Mouse (Mus musculus) forebrain, postnatal 0 days (tissue): Measurements from ENCODE around the gene Ccni. TPM values are rescaled to one million over a fixed set of nuclear protein-coding genes. Genes with fewer than 3 reads are reported as not detected.

Experiments
- ATAC-seq: fragments of 200-750 bp; cut with Nextera tagmentation; 2 replicates; pipeline ENCODE4 v1.8.0; 2017; ENCODE audit warnings: mild to moderate bottlenecking, moderate library complexity
- DNase-seq: peaks from one replicate; pipeline ENCODE4 v3.0.0-alpha.2; 2015
- H3K27ac ChIP-seq: fragments of 300-500 bp; sonication (generic); 2 replicates; pipeline ENCODE4 v1.5.1; 2014; ENCODE audit warnings: low read depth, mild to moderate bottlenecking, antibody characterized with exemption, low read length, moderate library complexity, mixed read lengths
- H3K27me3 ChIP-seq: fragments of 300-500 bp; sonication (generic); 2 replicates; pipeline ENCODE4 v1.6.1; 2014; ENCODE audit warnings: mild to moderate bottlenecking, low read length, mixed read lengths; ENCODE audit not compliant: insufficient read depth
- H3K36me3 ChIP-seq: fragments of 300-500 bp; sonication (generic); 2 replicates; pipeline ENCODE4 v1.6.1; 2014; ENCODE audit warnings: mild to moderate bottlenecking, moderate library complexity; ENCODE audit not compliant: insufficient read depth
- H3K4me1 ChIP-seq: fragments of 300-500 bp; sonication (generic); 2 replicates; pipeline ENCODE4 v1.6.1; 2014; ENCODE audit warnings: antibody characterized with exemption; ENCODE audit not compliant: insufficient read depth
- H3K4me2 ChIP-seq: fragments of 300-500 bp; sonication (generic); 2 replicates; pipeline ENCODE4 v1.6.1; 2014; ENCODE audit warnings: low read depth, mild to moderate bottlenecking, moderate library complexity
- H3K4me3 ChIP-seq: fragments of 300-500 bp; sonication (generic); 2 replicates; pipeline ENCODE4 v1.5.1; 2014; ENCODE audit warnings: low read depth, low read length, mixed read lengths
- H3K9ac ChIP-seq: fragments of 300-500 bp; sonication (generic); 2 replicates; pipeline ENCODE4 v1.6.1; 2014; ENCODE audit warnings: mild to moderate bottlenecking
- H3K9me3 ChIP-seq: fragments of 300-500 bp; sonication (generic); 2 replicates; pipeline ENCODE4 v1.6.1; 2016; ENCODE audit warnings: low read length
- CTCF ChIP-seq: sonication (generic); IDR thresholded peaks from 2 replicates; pipeline ENCODE4 v1.5.1; 2016; ENCODE audit warnings: antibody characterized with exemption, control low read depth, low read depth
- whole genome bisulfite sequencing: fragments of 180-500 bp; shearing (Covaris S2); extraction: QIAGEN DNeasy Blood & Tissue Kit; methylation state at CpG from one replicate; pipeline ENCODE4 v1.1.7; 2014; 5-methylcytosine and 5-hydroxymethylcytosine counted together
- polyA plus RNA-seq: library from polyadenylated mRNA; unstranded; fragments of >200 nt; fragmentation: Nextera tagmentation; extraction: Ambion mirVana; gene quantifications from 2 replicates; pipeline ENCODE4 v1.2.1, GENCODE M21; 2015
- total RNA-seq: library from RNA; depleted of rRNA; stranded (reverse); fragments of >200 nt; gene quantifications from 2 replicates; pipeline ENCODE4 v1.2.3, GENCODE M21; 2014

The Ccni gene
- total and polyA plus RNA-seq, 2 experiments from 2014 or later: 133 to 284 TPM

GRCm38 (mm10) chr5:93205371-93206108 lies 755 bp downstream of the Ccni start:
- Histone ChIP-seq H3K27ac (peak overlapping the region; percentile 91), H3K27me3 (no peaks in the 10 kb centered on the region), H3K9me3 (no peaks in the 10 kb centered on the region), H3K4me1 (peaks cover 14% of the 10 kb centered on the region; the same call in 1 of the 2 replicates), H3K4me2 (peak overlapping the region; percentile 68), H3K4me3 (peak overlapping the region; percentile 86), H3K36me3 (peaks cover 7% of the 10 kb centered on the region), H3K9ac (peak overlapping the region; percentile 85)
- peak; percentile 42 for ATAC-seq
- TF ChIP-seq CTCF: no peak
- DNase-seq: peak; percentile 54
- WGBS: 2% methylated on average over 43 of the region's 63 CpGs

GRCm38 (mm10) chr5:93201181-93201580 lies 5.1 kb downstream of the Ccni start:
- H3K4me3 ChIP-seq: no peak overlapping the region
- no peak for TF ChIP-seq CTCF
- no peak overlapping the region for H3K4me2 ChIP-seq
- H3K27ac ChIP-seq: no peak overlapping the region
- H3K4me1 ChIP-seq: peaks cover 9% of the 10 kb centered on the region; the same call in 1 of the 2 replicates
- H3K9ac ChIP-seq: no peak overlapping the region
- H3K9me3 ChIP-seq: no peaks in the 10 kb centered on the region
- 98% methylated on average over 1 of the region's 1 CpGs for WGBS
- H3K36me3 ChIP-seq: peaks cover 22% of the 10 kb centered on the region
- DNase-seq (no peak), ATAC-seq (no peak)
- no peaks in the 10 kb centered on the region for H3K27me3 ChIP-seq

DNA sequence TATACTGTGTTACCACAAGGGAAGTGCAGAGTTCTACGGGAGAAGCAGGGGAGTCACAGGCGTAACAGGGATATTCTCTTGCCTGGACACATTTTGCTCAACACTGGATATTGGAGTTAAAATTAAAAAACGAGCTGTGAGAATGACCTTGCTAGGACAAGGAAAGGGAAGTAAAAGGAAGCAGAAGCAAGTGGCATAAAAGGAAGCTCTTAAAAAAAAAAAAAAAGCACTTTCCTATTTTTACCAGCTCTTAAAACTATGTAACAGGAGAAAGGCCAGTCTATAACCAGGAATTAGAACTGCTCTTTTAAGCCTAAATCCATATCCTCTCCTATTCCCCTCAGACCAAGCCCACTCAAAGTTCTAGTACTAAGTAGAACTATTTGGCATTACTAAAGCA lies 8.1 kb downstream of the Ccni start:
- Histone ChIP-seq H3K36me3 (peaks cover 22% of the 10 kb centered on the region), H3K4me3 (no peak overlapping the region), H3K27me3 (no peaks in the 10 kb centered on the region), H3K27ac (no peak overlapping the region), H3K9me3 (no peaks in the 10 kb centered on the region), H3K4me1 (0 out of 2 replicates have a peak, but pooled peaks cover under 1% of the 10 kb centered on the region), H3K4me2 (no peak overlapping the region), H3K9ac (no peak overlapping the region)
- no peak for TF ChIP-seq CTCF
- no peak for DNase-seq
- 91% methylated on average over 3 of the region's 3 CpGs for WGBS
- ATAC-seq: no peak

- ATAC-seq (no peak), DNase-seq (no peak)
- Histone ChIP-seq H3K4me1 (no peaks in the 10 kb centered on the region), H3K4me2 (no peak overlapping the region), H3K36me3 (peaks cover 29% of the 10 kb centered on the region), H3K4me3 (no peak overlapping the region), H3K27ac (no peak overlapping the region), H3K9ac (no peak overlapping the region), H3K27me3 (no peaks in the 10 kb centered on the region), H3K9me3 (no peaks in the 10 kb centered on the region)
- TF ChIP-seq CTCF: no peak
- 94% methylated on average over 5 of the region's 5 CpGs for WGBS
These were observed 15.9 kb downstream of the Ccni start for GRCm38 (mm10) chr5:93190428-93190827.

DNA sequence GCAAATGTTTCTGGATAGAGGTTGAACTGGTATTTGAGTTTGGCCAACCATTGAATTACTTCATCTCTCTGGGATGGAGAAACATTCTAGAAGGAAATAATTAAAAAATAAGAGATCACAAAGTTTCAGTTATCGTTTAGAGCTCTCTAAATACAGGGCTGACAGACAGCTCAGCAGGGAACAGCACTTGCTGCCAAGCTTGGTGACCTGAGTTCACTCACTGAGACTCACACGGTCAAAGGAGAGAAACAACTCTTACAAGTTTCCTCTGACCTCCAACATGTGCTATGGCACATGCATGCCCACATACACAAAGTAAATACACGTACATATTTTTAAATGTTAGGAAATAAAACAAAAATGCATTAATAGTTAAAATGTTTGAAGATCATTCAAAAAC lies 16.7 kb downstream of the Ccni start:
- Histone ChIP-seq H3K27me3 (no peaks in the 10 kb centered on the region), H3K4me1 (no peaks in the 10 kb centered on the region), H3K4me3 (no peak overlapping the region), H3K36me3 (peaks cover 33% of the 10 kb centered on the region), H3K9me3 (no peaks in the 10 kb centered on the region), H3K4me2 (no peak overlapping the region), H3K9ac (no peak overlapping the region), H3K27ac (no peak overlapping the region)
- DNase-seq (no peak), ATAC-seq (no peak)
- WGBS: 51% methylated on average over 3 of the region's 3 CpGs
- no peak for TF ChIP-seq CTCF

GRCm38 (mm10) chr5:93184548-93184947 lies 21.7 kb downstream of the Ccni start:
- H3K4me2 ChIP-seq: no peak overlapping the region
- H3K27me3 ChIP-seq: no peaks in the 10 kb centered on the region
- H3K27ac ChIP-seq: no peak overlapping the region
- WGBS: 88% methylated on average over 6 of the region's 6 CpGs
- H3K4me3 ChIP-seq: no peak overlapping the region
- H3K4me1 ChIP-seq: no peaks in the 10 kb centered on the region
- H3K9me3 ChIP-seq: no peaks in the 10 kb centered on the region
- H3K9ac ChIP-seq: no peak overlapping the region
- peaks cover 53% of the 10 kb centered on the region for H3K36me3 ChIP-seq
- ATAC-seq (no peak), DNase-seq (no peak)
- no peak for TF ChIP-seq CTCF

GRCm38 (mm10) chr5:93183311-93183710 lies 23.0 kb downstream of the Ccni start:
- no peak for DNase-seq
- no peaks in the 10 kb centered on the region for H3K4me1 ChIP-seq
- no peak overlapping the region for H3K9ac ChIP-seq
- H3K36me3 ChIP-seq: peaks cover 48% of the 10 kb centered on the region
- no peaks in the 10 kb centered on the region for H3K27me3 ChIP-seq
- no peak overlapping the region for H3K4me3 ChIP-seq
- no peak overlapping the region for H3K27ac ChIP-seq
- no peak for ATAC-seq
- no peak overlapping the region for H3K4me2 ChIP-seq
- no peaks in the 10 kb centered on the region for H3K9me3 ChIP-seq
- 75% methylated on average over 6 of the region's 6 CpGs for WGBS
- no peak for TF ChIP-seq CTCF
